Mouse (Mus musculus): ENCODE data around the gene Mlf2. TPM values are rescaled to one million over a fixed set of nuclear protein-coding genes. Genes with fewer than 3 reads are reported as not detected.

The Mlf2 gene
- total RNA-seq, 4 experiments from 2014 or later: 564 to 596 (median 590) TPM

DNA sequence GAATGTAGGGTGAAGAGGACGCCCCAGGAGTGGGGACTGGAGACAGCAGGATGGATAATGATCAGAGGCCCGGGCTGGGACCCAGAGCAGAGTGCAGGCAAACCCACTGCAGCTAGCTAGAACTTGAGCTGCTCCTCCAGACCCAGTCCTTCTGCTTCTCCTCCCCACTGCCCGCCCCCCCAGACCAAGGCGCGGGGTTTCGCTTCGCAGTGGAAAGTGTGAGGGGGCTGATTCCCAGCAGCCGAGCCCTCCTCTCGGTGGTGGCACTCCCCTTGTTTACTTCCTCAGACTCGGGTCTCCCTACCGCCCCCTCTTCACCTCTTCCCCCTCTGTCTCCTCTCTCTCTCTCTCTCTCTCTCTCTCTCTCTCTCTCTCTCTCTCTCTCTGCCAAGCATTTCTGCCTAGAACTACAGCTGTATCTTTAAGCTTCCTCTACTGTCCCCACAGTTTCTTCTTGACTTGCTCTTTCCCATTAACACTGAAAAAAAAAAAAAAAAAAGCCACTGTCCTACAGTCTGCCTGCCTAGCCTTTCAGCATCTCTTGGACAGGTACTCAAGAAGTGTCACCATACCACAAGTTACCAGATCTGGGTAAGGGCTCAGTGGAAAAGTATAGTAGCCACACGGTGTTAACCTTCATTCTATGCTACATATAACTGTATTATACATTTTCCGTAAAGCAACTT lies 19.5 kb upstream of the Mlf2 start, which contains the start of gene Lag3:
Lag3 (minus strand) TSS at position 173 of the 686 bp plus-strand sequence.
- no peak for DNase-seq (ENCODE audit: low spot score in 2 of 2)

GRCm38 (mm10) chr6:124913214-124913613 lies 18.0 kb upstream of the Mlf2 start:
- no peak for DNase-seq (ENCODE audit: low spot score in 2 of 2)

DNA sequence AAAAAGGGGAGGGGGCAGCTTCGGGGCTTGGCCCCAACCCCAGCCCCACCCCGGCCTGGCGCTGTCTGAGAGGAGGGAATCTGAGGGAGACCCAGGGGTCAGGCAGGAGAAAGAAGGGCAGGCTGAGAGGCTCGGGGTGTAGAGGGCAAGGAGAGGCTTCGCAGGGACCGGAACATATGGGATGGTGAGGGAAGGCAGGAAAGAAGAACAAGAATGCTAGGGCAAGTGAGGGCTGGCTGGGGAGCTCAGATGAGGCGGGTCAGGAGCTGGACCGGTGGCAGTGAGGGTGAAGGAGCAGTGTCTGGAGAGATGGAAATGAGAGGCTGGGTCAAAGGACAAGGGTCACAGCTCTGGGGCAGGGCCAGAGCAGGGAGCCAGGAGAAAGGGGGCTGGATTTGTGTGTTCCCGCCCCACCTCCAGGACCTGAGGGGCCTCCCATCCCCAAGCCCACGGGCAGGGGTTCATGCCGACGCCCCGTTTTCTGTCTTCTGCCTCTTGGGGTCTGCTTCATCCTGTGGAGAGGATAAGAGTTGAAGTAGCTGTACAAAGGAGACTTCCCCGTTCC lies 17.4 kb upstream of the Mlf2 start:
- DNase-seq (ENCODE audit: low spot score in 2 of 2): no peak

DNA sequence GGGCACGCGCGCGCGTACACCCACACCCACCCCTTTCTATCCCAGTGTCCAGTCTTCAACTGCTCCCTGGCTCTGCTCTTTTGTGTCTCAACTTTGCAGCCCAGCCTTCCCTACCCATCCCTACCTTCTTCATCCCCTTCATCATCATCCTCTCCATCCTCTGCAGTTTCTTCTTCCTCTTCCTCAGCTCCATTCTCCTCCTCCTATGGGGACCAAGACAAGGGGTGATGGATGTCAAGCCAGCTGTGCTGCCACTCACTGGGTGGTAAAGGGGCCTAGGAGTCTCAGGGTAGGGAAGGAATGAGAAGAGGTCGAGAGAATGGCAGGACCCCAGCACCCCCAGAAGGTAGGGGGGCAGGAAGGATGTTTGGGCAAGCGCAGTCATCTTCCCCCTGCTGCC lies 16.7 kb upstream of the Mlf2 start:
- DNase-seq (ENCODE audit: low spot score in 2 of 2): no peak

GRCm38 (mm10) chr6:124915160-124915941 lies 15.8 kb upstream of the Mlf2 start:
- DNase-seq (ENCODE audit: low spot score in 2 of 2): no peak

- peak; percentile 74 to 78 for DNase-seq (ENCODE audit: low spot score in 2 of 2)
Measured at GRCm38 (mm10) chr6:124915942-124916694, 15.1 kb upstream of the Mlf2 start.

GRCm38 (mm10) chr6:124916695-124917517 lies 14.3 kb upstream of the Mlf2 start:
- peak; percentile 65 to 87 for DNase-seq (ENCODE audit: low spot score in 2 of 2)

DNA sequence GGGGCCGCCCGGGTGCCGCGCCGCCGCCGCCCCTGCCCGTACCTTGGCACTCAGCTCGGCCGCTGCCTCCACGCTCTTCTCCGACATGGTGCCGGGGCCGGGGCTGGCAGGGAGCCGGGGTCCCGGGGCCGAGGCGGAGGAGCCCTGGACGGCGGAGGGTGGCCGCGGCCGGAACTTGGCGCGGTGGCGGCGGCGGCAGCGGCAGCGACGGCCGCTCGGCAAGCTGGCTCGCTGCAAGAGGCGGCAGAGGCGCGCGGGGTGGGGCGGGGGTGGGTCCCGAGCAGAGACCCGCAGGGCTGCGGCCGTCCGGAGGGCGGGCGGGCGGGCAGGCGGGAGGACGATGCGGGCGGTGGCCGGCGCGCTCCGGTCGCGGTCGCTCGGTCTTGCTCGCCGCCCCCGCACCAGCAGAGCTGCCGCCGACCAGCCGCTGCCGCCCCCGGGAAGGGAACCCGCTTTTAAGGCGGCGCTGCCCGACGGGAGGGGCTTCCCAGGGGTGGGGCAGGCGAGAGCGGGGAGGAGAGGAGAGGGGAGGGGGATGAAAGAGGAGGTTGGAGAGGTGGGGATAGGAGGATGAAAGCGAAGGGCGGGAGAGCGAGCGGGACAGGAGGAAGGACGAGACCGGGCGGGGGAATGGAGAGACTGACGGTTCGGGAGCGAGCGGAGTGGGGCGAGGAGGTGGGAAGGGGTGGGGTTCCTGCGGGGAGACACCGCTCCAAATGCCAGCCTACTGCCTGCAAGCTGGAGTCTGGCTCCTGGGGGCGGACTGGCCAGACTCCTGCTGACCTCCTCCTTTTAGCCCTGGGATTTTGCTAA lies 13.5 kb upstream of the Mlf2 start:
- DNase-seq (ENCODE audit: low spot score in 2 of 2): peak; percentile 87 to 94

DNA sequence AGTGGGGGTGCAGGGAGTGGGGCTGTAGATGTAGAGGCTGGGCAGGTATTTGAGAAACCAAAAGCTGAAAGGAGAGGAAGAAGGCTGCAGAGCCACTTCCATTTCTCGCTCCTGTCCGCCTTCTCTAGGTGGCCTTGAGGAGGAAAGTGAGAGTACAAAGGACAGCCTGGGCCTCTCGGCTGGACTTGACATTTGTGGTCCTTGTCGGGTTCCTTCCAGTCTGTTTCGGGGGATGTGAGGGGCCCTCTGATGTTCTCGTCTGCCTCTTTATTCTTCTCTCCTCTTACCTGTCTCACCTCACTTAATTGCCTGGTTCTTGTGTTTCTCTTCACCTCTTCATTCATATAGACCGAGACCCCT lies 12.9 kb upstream of the Mlf2 start:
- DNase-seq (ENCODE audit: low spot score in 2 of 2): no peak

DNA sequence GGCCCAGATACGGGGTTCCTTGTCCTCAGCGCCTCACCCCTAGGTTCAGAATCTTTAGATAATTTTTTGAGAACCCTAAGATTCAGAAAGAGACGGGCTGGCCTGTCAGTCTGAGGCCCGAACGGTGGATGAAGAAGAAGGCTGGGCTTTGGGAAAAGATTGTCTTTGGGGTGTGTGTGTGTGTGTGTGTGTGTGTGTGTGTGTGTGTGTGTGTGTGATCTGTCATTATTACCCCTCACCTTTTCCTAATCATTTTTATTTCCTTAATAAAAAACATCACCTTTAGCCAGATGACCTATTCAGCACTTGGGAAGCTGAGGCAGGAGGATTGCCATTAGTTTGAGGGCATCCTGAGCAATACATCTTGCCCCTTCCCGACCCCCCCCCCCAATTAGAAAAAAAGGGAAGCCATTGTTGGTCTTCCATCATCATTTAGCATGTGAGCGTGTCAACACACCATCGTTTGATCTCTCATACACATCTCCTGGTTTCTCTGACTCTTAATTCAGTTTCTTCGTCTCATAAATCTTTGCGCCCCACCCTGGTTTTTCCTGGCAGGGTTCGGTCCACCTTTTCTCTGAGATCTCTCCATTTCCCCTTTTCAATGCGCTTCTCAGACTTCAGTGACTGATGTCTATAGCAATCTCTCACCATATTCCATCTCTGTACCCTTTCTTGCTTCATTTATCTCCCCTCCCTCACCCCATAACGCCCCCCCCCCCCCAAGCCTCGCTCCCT lies 12.1 kb upstream of the Mlf2 start:
- DNase-seq (ENCODE audit: low spot score in 2 of 2): no peak

- DNase-seq (ENCODE audit: low spot score in 2 of 2): peak; percentile 91 to 96
Measured at GRCm38 (mm10) chr6:124919695-124920317, 11.4 kb upstream of the Mlf2 start, which contains the start of gene Ptms. Ptms (minus strand) TSS chr6:124920103.

DNA sequence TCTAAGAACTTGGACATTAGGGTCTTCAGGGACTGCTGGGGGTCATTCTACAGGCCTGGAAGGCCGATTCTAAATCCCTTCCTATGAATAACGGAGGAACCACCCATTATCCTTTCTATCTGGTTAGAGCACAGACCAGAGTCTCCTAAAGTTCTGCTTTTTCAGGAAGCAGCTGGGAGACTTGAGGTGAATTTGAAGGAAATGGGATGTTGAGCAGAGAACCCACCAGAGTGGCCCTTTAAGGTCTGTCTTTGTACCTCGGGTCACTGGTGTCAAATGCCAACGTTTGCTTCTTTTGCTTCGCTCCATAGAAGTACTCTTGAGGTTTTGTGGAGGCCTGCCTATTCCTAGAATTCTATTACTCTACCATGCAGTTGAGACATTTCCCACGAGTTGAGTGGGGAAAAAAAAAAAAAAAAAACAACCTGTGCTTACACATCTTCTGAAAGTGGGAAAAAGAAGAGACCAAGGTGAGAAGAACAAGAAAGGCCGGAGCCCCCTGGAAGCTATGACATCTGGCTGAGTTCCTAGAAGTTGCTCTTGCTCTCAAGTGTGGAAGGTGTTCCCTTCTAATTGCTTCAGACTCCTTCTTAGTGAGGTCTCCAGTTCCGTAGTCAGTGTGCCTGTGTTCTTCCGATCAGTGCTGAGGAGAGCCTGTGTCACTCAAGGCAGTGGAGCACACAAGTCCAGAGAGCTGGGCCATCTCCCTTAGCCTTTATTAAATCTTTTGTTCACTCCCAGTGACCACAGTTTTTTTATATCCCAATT lies 10.7 kb upstream of the Mlf2 start:
- no peak for DNase-seq (ENCODE audit: low spot score in 2 of 2)

DNA sequence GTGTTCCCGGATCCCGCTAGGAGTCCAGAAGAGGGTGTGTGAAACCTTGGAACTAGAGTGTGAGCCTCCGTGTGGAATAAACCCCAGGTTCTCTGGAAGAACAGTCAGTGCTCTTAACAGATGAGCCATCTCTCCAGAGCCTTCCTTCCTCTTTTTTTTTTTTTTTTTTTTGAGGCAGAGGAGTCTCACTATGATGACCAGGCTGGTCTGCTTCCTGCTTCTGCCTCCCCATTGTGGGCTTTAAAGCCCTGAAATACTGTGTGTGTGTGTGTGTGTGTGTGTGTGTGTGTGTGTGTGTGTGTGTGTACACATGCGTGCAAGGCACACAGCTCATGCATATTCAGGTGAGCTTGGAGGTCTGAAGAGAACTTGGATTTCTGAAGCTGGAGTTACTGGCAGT lies 9.6 kb upstream of the Mlf2 start:
- no peak for DNase-seq (ENCODE audit: low spot score in 2 of 2)

DNA sequence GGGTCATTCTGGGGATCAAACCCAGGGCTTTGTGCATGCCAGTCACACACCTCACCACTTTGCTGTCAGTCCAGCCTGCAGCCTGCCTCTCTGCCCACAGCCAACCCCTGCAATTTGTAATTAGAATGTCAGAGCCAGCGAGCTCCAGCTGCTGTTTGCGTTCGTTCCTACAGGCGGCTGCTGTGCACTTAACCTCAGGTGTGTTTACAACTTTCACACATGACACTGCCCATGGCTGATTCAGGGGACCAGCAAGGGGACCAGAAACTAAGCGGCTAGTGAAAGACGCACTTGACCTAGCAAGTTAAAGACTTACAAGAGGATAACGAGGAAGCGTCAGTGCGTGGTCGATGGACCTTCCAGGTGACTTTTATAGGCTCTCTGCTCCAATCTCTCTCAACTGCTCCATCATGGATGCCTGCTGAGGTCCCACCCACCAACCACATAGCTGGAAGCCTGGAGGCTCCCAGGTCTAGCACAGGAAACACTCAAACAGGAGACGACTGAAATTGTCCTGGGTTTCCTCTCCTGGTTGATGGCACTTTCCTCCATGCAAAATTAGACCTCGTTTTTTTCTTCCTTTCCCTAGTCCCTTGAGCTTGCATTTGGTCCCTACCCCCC lies 5.9 kb upstream of the Mlf2 start:
- no peak for DNase-seq (ENCODE audit: low spot score in 2 of 2)

GRCm38 (mm10) chr6:124925941-124926340 lies 5.2 kb upstream of the Mlf2 start:
- no peak for DNase-seq (ENCODE audit: low spot score in 2 of 2)

DNA sequence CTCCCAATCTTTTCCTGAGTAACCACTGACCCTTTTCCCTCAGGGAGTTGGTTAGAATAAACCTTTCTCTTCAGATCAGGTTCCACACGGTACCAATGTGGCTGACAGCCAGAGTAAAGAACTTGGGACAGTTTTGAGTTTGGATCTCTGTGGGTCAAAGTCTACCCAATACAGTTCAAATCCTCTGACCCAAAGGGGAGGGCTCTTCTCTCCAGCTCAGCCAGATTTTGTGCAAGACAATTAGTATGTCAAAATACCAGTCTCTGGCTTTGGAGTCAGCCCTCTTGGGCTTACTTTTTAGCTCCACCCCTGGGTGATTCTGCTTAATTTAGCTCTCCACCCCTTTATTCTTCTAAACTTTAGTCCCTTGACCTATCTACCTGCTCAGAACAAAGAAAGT lies 955 bp upstream of the Mlf2 start:
- DNase-seq (ENCODE audit: low spot score in 2 of 2): no peak

- no peak for DNase-seq (ENCODE audit: low spot score in 2 of 2)
Measured at GRCm38 (mm10) chr6:124931525-124932313, 533 bp downstream of the Mlf2 start.

Measured in layer of hippocampus, adult 8-10 months (tissue).